Mouse (Mus musculus) bone marrow macrophage, adult 2 months (primary cell): ENCODE measurements around the gene Grk6. TPM values are rescaled to one million over a fixed set of nuclear protein-coding genes. Genes with fewer than 3 reads are reported as not detected.

Experiments
- H3K27ac ChIP-seq: 2 replicates; pipeline ENCODE4 v1.5.1; 2012; ENCODE audit warnings: low read depth, low read length; ENCODE audit not compliant: insufficient read depth
- H3K4me1 ChIP-seq: 2 replicates; pipeline ENCODE4 v1.6.1; 2012; ENCODE audit warnings: low read length; ENCODE audit not compliant: control insufficient read depth, insufficient read depth
- H3K4me3 ChIP-seq: 2 replicates; pipeline ENCODE4 v1.5.1; 2012; ENCODE audit warnings: mild to moderate bottlenecking, low read length, moderate library complexity; ENCODE audit not compliant: insufficient read depth
- CTCF ChIP-seq: IDR thresholded peaks from 2 replicates; pipeline ENCODE4 v1.5.1; 2012; ENCODE audit warnings: low read depth, mild to moderate bottlenecking, low read length, moderate library complexity
- POLR2A ChIP-seq: IDR thresholded peaks from 2 replicates; pipeline ENCODE4 v1.6.1; 2012; ENCODE audit warnings: mild to moderate bottlenecking, low read depth, low read length, borderline replicate concordance
- polyA plus RNA-seq: library from polyadenylated mRNA; stranded (reverse); fragments of >200 nt; gene quantifications from 2 replicates; pipeline ENCODE4 v1.2.4, GENCODE M21; 2012; ENCODE audit not compliant: missing spikeins, insufficient read depth, insufficient read length

Gene Grk6
- polyA plus RNA-seq, 1 experiment: 43.0 TPM

GRCm38 (mm10) chr13:55408546-55409120, 36.2 kb upstream of the Grk6 start:
- peaks cover 24% of the 10 kb centered on the region for H3K4me1 ChIP-seq
- no peak for TF ChIP-seq POLR2A
- TF ChIP-seq CTCF: no peak
- H3K27ac ChIP-seq: no peak overlapping the region
- no peak overlapping the region for H3K4me3 ChIP-seq

DNA sequence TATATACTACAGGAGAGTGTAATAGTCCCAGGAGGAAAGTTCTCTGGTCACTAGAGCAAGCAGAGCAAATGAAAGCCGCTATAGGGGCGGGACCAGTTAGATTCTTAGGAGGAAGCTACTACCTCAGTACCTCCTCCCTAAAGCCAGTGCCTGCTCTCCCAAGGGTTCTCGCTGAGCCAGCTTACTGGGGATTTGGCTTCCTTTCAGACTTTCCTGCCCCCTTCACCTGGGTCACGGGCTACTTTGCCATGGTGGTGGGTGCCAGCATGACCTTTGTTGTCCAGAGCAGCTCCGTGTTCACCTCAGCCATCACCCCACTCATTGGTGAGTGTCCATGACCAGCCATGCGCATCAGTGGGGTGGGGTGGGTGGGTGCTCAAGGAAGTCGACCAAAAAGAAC, 33.0 kb upstream of the Grk6 start:
- H3K27ac ChIP-seq: no peak overlapping the region
- TF ChIP-seq POLR2A (no peak), CTCF (no peak)
- no peak overlapping the region for H3K4me3 ChIP-seq
- 0 out of 2 replicates have a peak, but pooled peaks cover 3% of the 10 kb centered on the region for H3K4me1 ChIP-seq

GRCm38 (mm10) chr13:55412643-55413307, 32.1 kb upstream of the Grk6 start:
- Histone ChIP-seq H3K4me1 (peaks cover 4% of the 10 kb centered on the region; the same call in 1 of the 2 replicates), H3K4me3 (no peak overlapping the region), H3K27ac (no peak overlapping the region)
- TF ChIP-seq POLR2A: no peak
- no peak for TF ChIP-seq CTCF

GRCm38 (mm10) chr13:55413333-55413732, 31.5 kb upstream of the Grk6 start:
- TF ChIP-seq CTCF (no peak), POLR2A (no peak)
- Histone ChIP-seq H3K4me3 (no peak overlapping the region), H3K4me1 (peaks cover 6% of the 10 kb centered on the region; the same call in 1 of the 2 replicates), H3K27ac (no peak overlapping the region)

DNA sequence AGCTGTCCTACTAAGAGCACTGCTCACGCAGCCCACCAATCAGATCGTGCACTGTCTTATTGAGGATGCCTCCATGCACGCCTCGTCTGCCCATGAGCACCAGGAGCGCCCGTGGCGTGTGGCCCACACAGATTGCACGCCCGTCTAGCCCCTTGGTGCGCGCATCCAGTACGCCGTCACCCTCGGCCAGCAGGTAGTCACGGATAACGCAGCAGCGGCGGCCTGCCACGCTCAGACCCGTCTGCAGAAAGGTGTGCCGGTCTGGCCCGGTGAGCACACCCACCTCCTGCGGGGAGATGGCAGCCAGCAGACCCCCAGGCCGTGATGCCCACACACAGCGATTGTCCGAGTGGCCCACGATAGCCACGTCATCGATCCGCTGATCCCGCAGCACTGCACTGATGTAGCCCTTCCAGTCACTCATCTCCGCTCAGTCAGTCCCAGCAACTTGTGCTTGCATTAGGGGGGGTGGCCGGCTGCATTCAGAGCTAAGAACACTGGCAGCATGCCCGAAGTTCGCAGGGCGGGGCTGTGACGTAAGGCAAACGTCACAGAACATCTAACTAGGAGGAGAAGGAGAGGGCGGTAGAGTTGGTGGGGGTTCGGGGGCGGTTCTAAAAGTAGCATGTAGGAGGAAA, 30.0 kb upstream of the Grk6 start, which contains the start of gene Pfn3:
Gene Pfn3, minus strand, starts transcription at position 490 of the 638 bp plus-strand sequence.
- TF ChIP-seq CTCF (no peak), POLR2A (no peak)
- peaks cover 6% of the 10 kb centered on the region; the same call in 1 of the 2 replicates for H3K4me1 ChIP-seq
- H3K4me3 ChIP-seq: no peak within 1 kb of the TSS
- no peak within 1 kb of the TSS for H3K27ac ChIP-seq

DNA sequence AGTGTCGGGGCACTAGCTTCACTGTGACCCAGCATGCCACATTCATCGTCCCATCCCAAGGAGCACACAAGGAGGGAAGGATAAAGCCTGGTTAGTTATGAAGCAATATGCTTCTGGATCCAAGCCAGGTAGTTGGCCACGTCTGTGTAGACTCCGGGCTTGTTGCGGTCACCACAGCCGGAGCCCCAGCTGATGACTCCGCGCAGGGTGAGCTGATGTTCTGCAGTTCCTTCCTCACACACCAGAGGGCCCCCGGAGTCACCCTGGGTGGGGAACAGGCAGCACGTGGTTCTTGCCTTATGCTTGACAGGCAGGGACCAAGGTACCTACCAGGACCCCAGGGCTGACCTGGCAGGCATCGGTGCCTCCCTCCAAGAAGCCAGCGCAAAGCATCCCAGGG, 26.9 kb upstream of the Grk6 start:
- Histone ChIP-seq H3K4me1 (peaks cover 6% of the 10 kb centered on the region; the same call in 1 of the 2 replicates), H3K4me3 (no peak overlapping the region), H3K27ac (no peak overlapping the region)
- TF ChIP-seq POLR2A: no peak
- peak; percentile 35; the same call in 1 of the 2 replicates for TF ChIP-seq CTCF

DNA sequence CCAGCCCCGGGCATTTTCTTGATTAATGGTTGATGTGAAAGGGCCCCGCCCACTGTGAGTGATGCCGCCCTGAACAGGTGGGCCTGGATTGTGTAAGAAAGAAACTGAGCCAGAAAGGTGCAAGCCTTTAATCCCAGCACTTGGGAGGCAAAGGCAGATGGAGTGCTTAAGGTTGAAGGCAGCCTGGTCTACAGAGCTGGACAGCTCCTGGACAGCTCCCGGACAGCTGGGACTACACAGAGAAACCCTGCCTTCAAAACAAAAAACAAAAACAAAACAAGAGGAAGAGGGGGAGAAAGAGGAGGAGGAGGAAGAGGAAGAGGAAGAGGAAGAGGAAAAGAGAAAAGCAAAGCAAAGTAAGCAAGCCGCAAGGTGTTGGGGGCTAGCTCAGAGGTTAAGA, 25.7 kb upstream of the Grk6 start:
- no peak overlapping the region for H3K4me3 ChIP-seq
- peaks cover 3% of the 10 kb centered on the region; the same call in 1 of the 2 replicates for H3K4me1 ChIP-seq
- no peak overlapping the region for H3K27ac ChIP-seq
- TF ChIP-seq POLR2A (no peak), CTCF (no peak)

GRCm38 (mm10) chr13:55420018-55420932, 24.6 kb upstream of the Grk6 start:
- peaks cover 3% of the 10 kb centered on the region; the same call in 1 of the 2 replicates for H3K4me1 ChIP-seq
- no peak for TF ChIP-seq CTCF
- TF ChIP-seq POLR2A: no peak
- no peak overlapping the region for H3K4me3 ChIP-seq
- no peak overlapping the region for H3K27ac ChIP-seq

DNA sequence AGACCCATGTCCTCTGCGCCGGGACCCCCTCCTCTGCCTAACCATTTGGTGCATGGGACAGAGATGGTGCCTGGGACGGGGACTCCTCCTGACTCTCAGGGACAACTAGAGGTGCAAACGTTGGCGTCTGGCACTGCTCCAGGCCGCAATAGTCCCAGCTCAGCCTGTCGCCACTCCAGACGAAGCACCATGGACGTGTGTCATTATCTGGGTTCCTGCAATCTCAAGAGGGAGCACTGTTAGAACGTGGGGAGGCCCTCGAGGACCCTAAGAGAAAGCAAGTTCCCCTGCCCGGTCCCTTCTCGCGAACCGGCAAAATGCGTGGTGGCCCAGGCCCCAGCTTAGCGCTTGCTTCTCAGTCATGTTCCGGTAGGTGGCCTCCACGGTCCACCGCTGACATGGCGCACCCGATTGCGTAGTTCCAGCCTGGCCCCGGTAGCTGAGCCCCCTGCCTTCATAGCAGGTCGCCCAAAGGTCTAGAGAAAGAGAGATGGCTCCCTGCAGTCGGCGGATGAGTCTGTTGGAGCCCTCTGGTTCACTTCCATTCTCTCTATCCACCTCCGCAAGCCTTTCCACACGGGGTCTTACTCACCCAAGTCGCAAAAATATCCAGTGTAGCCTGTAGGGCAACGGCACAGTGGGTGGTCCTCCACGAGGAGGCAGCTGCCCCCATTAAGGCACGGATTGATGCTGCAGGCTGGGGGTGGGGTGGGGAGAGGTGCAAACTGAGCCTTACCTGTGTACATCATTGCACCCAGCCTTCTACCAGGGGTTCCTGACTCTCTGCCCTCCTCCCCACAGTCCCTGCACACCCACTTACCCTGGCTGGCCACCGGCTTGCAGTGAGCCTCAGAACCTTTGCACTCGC, 23.7 kb upstream of the Grk6 start:
- Histone ChIP-seq H3K4me1 (peaks cover 3% of the 10 kb centered on the region; the same call in 1 of the 2 replicates), H3K4me3 (no peak overlapping the region), H3K27ac (no peak overlapping the region)
- TF ChIP-seq CTCF (peak; percentile 67), POLR2A (no peak)
